Mouse (Mus musculus) liver (tissue): ENCODE measurements around the gene Slc1a4.

ENCODE experiments used
- DNase-seq: peaks from one replicate; pipeline ENCODE4 v3.0.0-alpha.2; 2020; ENCODE audit warnings: mixed read lengths

Slc1a4 gene

DNA sequence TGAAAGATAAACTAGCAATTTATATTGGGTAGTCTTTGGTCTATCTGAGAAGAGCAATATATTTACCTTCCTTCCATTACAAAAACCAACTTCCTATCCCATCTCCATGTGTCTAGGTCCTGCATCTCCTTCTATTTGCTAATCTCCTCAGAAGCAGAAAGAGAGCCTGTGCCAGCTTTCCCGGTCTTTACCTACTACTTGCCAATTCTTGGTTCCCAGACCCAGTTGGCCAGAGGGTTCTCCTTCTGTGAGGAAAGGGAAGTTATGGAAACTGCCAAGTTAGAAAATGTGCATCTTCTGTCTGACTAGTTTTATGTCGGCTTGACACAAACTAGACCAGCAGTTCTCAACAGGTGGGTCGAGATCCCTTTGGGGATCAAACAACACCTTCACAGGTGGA lies 8.5 kb downstream of the Slc1a4 start:
- no peak for DNase-seq

DNA sequence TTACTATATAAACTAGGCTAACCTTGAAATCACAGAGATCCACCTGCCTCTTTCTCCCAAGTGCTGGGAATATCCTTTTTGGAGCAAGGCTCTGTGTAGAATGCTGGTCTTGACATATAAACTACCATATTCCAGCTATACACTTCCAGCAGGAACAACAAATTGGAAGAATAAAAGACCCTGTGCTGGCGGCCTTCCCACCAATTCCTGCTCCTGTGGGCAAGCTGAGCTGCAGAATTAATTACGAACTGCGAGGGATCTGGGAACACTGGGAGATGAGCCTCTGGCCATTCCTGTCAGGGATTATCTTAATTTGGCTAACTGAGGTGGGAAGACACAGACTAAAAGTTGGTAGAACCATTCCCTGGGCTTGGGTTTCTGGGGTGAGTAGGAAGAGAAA lies 10.1 kb downstream of the Slc1a4 start:
- no peak for DNase-seq

DNA sequence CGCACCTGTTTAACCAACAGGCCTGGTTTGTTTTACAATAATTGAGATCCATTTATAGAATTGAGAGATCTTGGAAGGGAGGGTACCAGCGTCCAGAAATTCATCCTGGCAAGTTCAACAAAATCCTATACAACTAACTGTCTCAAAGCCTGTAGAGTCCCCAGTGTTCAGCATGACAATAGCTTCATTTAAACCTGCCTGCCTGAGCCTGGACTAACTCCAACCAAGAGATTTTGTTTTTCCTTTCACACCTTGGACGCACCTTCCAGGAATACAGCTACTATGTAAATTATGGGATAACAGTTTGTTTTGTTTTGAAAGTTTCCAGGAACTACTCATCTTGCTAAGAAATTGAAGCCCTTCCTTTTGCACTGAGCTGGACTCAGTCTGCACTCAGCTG lies 11.9 kb downstream of the Slc1a4 start:
- DNase-seq: no peak

DNA sequence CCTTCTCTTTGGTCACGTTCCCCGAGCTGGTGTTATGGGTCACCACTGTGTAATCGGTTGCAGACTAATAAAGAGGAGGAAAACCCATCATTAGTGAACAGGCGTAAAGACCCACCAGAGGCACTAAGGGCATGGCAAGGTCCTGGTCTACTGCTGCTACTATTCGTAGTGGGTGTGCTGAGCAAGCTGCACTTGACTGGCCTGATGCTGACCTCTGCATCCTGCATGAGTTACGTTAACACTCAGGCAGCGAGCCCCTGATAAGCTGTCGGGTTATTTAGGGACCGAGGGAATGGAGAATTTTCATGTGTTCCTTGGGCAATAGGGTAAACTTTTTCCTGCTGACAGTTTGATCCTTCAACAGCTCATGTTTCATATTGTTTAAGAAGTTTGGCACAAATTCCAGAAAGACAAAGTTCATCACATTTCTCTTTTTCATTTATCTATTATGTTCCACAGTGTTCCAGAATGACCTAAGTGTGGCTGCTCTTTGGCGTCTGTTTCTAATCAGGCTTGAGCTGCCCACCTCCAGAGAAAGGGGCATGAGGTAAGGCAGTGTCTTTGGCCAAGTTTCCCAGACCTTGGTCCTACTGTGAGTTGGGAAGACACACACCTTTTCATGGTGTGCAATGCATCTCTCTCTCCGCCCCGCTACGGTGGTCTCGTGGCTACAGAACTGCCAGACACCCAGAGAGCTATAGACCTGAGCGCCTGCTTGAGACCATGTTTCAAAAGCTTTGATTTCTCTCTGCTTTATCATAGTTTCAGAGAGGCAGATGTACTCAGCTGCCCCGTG lies 13.7 kb downstream of the Slc1a4 start:
- DNase-seq: no peak

DNA sequence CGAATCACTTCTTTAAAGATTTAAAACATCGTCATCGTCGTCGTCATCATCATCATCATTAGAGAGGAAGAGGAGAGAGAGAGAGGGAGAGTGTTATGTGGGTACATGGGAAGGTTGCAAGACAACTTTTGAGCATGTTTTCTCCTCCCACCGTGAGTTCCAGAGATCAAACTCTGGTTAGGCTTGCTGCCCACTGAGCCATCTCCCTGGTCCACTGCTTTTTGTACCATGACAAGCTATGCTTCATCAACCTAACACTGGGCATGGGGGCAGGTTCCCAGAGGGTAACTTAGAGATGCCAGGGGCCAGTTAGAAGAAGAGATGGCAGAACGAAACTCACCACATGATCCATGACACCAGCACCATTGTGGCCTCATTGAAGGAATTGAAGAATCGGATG lies 18.9 kb downstream of the Slc1a4 start:
- no peak for DNase-seq

DNA sequence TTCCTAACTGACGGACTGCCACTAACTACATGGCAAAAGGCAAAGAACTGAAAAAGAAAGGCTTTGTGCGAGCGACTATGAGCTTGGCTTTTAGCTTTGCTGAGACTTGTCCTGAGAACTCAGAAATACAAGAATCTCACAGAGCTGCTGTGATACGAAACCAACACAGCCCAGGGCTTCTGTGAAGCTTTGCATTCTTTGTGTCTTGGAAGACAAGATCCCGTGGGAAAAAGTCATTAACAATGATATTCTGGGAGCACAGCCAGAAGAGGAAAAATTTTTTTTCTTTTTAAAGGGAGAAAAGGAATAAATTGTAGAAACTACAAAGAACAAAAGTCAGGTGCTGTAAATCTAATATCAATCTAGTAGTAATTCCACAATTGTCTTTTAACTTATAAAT lies 23.5 kb downstream of the Slc1a4 start:
- no peak for DNase-seq

DNA sequence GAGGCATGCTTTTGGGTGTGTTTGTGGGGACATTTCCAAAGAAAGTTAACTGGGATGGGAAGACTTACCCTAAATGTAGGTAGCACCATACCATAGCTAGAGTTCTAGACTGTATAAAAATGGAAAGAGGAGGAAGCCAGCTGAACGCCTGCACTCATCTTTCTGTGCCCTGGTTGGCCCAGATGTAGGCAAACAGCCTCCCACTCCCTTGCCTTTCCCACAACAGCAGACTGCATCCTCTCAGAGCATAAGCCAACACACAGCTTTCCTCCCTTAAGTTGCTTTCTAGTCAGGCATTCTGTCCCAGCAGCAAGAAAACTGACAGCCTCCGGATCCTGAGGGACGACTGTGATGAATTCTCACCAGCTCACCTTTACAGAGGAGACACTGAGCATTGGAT lies 25.1 kb downstream of the Slc1a4 start:
- no peak for DNase-seq

DNA sequence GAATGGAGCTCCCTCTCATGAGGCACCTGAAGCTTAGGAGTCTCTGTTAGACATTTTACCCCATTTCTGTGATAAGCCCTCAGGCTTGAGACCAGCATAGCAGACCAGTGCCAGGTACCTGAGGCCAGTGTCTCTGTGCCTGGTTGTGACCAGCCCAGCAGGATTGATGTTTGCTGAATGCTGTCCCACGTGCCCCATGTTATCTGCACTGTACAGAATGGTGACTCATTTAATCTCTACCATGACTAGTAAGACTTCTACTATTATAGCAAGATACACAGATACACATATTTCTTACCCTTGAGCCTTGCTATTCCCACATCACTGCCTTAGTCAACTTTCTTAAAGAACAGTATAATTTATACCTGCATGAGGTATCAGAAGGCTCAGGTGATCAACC lies 26.9 kb downstream of the Slc1a4 start:
- no peak for DNase-seq

DNA sequence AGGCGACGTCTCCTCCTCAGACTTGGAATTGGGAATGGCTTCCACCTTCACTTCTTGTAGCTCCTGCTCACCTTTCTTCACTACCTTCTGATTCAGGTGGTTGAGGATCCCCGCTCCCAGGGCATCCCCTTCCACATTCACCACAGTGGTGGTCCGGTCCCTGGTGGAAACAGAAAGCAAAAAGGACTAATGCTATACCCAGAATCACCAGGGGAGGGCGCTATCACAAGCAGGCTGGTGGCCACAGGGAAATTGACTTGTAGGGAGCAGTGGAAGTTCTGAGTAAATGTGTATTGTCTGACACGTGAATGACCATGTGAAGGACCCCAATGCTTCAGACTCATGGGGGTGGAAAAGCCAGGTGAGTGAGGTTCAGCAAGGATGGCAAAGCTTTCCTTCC lies 28.2 kb downstream of the Slc1a4 start:
- peak; percentile 32 for DNase-seq

DNA sequence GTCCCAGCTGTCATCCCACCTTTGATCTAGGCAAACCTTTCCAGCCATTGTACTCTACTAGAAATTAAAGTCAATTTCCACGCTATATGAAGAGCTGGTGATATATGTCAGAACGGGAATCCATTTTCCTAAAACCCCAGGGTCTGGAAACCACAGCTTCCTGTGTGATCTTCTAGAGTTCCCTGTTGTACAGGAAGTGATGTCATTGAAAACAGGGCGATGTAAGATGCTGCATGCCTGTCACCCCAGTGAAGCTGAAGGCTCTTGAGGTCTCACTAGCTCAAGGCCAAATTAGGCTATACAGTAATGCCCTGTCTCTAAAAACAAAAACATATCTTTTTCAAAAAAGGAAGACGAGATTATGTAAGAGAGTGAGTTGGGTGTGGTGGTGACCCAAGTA lies 31.2 kb downstream of the Slc1a4 start:
- no peak for DNase-seq

DNA sequence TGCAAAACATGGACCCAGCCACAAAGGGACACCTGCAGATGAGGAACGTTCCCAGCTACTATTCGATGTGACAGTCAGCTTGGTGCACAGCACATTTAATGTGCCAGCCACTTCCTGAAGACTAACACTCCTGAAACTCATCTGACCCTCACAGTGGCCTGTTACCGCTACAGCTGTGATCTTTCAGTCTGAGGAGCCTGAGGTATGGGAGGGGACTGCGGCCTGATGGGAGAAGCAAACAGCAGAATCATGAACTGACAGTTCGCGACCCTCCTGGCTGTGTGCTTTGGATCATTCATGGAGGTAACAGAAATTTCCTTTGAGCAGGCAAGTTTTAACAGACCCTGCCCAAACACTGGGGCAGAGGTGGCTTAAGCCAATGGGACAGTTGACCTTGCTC lies 31.7 kb downstream of the Slc1a4 start:
- no peak for DNase-seq

DNA sequence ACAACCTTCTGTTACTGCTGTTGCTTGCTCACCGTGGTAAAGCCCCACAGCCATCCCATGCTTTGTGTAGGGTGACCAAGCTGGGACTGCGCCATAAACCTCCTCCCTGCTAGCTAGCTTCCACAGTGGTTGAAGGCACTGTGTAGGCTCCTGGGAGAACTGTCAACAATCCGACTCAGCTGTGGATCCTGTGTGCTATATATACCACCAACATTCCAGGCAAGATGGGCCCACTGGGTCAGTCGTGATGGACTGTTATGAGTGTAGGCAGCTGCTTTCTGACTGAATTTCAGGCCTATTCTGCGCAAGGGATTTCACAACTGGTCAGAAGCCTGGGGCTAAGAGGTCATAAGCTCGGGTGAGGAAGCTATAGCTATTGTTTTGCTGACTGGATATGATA lies 32.6 kb downstream of the Slc1a4 start:
- no peak for DNase-seq

DNA sequence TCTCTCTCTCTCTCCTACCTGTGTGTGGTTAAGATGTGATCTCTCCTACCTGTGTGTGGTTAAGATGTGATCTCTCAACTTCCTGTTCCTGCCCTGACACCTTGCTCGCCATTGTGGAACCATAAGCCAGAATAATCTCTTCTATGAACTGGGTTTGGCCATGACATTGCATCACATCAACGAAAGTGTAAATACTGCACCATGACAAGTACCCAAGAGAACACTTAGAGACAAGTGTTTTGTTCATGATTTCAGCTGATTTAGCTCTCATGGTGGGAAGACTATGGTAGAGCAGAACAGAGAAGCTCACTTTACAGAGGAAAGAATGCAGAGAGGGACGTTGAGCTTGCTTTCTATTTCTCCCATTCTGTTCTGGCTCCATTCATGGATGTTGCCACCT lies 48.0 kb downstream of the Slc1a4 start:
- DNase-seq: no peak

DNA sequence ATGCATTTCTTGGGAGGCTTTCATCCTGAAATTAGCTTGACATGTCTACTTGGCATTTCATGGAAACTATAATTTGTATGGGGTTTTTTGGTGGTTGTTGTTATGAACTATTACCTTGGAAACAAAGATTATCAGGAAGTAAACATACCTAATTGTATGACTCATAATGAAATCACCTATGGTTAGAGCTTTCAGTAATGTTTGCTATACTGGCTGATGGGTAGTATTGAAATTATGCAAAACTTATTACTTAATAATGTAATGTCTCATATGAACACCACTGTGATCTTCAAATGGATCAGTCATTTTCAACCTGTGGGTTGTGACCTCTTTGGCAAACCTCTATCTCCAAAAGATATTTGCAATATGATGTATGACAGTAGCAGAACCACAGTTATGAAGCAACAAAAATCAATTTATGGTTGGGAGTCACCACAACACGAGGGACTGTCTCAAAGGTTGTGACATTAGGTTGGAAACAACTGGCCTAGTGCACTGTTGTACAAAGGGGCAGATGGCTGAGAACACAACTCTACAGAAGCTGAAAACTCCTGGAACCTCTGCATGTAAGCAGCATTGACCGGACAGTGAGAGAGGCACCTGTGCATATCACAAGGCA lies 49.8 kb downstream of the Slc1a4 start:
- no peak for DNase-seq

DNA sequence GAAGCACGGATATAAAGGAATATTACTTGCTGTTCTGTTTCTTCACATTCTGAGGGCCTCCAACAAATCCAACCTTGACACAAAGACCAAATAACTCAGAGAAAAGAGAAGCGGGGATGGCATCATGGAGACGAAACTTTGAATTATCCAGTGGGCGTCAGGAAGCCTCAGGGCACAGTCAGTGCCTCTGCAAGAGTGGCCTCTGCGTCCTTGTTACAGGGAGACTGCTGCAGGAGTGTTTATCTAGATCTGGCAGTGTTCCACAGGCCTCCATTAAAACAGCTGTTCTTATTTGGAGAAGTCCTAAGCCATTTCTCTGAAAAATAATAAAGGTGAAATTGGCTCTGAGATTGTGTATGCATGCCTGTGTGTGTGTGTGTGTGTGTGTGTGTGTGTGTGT lies 51.5 kb downstream of the Slc1a4 start:
- DNase-seq: no peak

DNA sequence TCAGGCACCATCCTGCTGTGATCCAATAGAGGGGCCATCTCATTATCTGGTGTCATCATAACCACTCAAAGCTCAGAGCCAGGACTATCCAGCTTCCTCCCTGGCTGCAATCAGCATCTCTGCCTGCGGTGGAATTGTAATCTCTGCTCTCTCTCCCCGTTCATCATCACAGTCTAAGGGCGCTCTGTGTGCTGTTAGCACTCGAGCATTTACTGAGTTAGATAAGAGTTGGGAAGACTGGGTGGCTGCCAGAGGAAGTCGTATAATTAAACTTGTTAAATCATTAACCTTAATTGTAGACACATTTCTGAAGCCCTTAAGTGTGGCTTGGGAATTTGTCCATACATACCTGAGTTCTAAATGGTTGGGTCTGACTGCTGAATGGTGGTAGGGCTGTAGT lies 53.8 kb downstream of the Slc1a4 start:
- DNase-seq: no peak

DNA sequence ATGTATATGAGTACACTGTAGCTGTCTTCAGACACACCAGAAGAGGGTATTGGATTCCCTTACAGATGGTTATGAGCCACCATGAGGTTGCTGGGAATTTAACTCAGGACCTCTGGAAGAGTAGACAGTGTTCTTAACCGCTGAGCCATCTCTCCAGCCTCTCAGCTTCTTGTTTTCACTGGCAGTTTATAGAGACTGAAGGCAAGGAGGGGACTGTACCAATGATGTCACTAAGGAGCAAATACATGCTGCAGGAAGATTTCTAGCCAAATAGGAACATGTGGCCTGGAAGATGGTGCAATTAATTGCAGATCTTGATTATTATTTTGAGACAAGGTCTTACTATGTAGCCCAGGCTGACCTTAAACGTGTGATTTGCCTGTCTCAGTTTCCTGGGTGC lies 55.4 kb downstream of the Slc1a4 start:
- no peak for DNase-seq

DNA sequence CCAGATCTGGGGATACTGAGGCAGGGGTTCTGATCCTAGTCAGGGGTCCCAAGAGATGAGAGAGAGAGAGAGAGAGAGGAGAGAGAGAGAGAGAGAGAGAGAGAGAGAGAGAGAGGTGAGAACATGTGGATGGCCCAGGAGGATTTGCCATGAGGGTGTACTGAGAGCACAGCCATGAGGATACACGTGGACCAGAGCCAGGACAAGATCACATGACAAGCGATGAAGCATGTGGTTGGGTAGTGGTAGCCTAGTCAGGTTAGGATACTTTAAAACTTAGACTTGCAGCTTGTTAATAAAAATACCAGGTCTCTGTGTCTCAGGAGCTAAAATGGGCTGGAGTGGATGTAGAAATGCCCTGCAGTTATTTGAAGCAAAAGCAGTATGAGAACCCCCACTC lies 56.5 kb downstream of the Slc1a4 start:
- DNase-seq: no peak

DNA sequence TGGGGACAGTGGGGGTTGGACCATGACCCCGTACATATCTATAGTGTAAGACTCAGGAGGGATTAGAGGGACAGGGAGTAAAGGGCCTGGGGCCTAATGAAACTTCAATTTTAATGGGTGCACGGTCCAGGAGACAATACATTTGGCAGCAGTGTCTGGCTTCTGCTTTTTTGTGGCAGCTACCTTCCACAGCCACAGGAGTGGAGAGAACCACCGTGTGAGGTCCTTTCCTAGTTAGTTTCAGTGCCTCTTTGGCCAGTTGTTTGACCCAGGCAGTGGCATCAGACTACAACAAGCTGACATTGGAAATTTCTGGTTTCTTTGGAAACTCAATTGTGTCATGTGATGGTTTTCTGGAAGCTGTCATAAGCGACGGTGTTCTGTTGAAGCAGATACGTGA lies 62.6 kb downstream of the Slc1a4 start:
- no peak for DNase-seq

DNA sequence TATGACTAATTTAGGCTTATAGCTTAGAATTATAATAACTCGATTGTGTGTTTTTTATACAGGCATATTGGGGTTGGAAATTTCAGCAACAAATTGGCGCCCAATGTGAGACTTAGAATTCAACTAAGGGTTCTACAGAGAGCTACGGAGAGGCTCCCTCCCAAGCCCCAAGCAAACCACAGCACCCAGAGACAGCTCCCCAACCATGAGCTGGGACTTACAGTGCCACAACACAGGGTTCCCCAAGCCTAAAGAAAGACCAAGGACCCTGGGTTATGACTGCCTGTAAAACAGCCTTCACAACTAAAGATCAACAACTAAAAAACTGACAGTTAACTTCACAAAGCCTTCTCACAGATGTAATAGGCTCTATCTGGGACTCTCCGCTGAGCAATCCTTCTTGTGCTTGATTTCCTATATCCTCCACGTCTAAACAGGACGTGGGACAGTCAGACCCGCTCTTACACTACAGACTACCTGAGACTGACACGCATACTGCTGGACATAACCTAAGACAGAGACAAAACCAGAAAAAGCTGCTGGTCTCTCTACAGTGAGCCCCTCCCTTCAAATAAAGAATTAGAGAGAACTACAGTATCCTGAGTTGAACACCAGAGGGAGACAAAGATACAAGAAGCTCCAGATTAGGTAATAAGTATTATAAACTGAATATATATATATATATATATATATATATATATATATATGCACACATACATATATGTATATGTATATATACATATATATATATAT lies 69.7 kb downstream of the Slc1a4 start:
- no peak for DNase-seq

DNA sequence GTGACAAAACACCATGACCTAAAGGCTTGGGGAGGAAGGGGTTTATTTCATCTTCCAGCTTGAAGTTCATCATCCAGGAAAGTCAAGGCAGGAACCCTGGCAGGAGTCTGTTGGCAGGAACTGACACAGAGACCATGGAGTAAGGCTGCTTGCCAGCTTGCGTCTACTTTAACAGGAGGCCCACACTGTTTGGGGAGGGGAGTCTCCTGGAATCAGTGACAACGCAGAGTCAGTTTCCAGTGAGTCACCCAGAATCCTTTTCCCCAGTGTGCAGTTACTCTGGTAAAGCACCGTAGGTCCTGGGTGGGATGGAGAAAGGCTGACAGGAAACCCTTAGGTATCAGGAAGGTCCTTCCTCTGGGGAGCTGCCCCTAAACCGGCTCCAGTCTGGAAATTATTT lies 77.7 kb downstream of the Slc1a4 start:
- no peak for DNase-seq

DNA sequence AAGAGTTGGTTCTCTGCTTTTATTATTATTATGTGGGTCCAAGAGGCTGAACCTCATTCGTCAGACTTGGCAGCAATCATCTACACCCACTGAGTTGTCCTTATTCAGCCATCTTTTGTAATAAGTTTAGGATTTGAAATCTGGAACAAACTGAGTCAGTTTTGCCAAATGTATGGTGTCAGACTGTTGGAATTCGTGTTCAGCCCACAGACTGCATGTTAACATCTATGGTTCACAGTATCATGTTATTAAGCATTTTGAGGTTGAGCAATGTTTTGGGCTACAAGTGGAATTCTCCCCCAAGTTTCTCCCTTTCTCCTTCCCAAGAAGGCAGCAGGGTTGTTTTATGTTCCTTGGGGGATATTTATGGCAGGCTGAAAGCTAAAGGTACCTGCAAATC lies 79.4 kb downstream of the Slc1a4 start:
- DNase-seq: no peak
